Mouse (Mus musculus) forebrain, embryonic 11.5 days (tissue): Measurements from ENCODE around the gene E130308A19Rik. TPM values are rescaled to one million over a fixed set of nuclear protein-coding genes. Genes with fewer than 3 reads are reported as not detected.

Experiments used
- ATAC-seq: fragments of 200-750 bp; cut with Nextera tagmentation; replicated peaks from 2 replicates; pipeline ENCODE4 v1.8.0; 2017; ENCODE audit warnings: moderate TSS enrichment; ENCODE audit not compliant: low FRiP score
- DNase-seq: peaks from one replicate; pipeline ENCODE4 v3.0.0-alpha.2; 2017; ENCODE audit warnings: low spot score
- H3K27ac ChIP-seq: fragments of 300-500 bp; sonication (generic); 2 replicates; pipeline ENCODE4 v1.5.1; 2014; ENCODE audit warnings: low read depth, low read length
- H3K27me3 ChIP-seq: fragments of 300-500 bp; sonication (generic); 2 replicates; pipeline ENCODE4 v1.6.1; 2014; ENCODE audit warnings: mild to moderate bottlenecking, low read length, mixed read lengths; ENCODE audit not compliant: control insufficient read depth, insufficient read depth
- H3K36me3 ChIP-seq: fragments of 300-500 bp; sonication (generic); 2 replicates; pipeline ENCODE4 v1.6.1; 2014; ENCODE audit warnings: mild to moderate bottlenecking, low read length, moderate library complexity, mixed read lengths; ENCODE audit not compliant: control insufficient read depth, insufficient read depth
- H3K4me1 ChIP-seq: fragments of 300-500 bp; sonication (generic); replicated peaks from 2 replicates; pipeline ENCODE4 v1.6.1; 2014; ENCODE audit warnings: low read length, mixed read lengths; ENCODE audit not compliant: control insufficient read depth, insufficient read depth
- H3K4me2 ChIP-seq: fragments of 300-500 bp; sonication (generic); 2 replicates; pipeline ENCODE4 v1.6.1; 2014; ENCODE audit warnings: low read depth, mild to moderate bottlenecking, low read length, moderate library complexity, mixed read lengths; ENCODE audit not compliant: severe bottlenecking
- H3K4me3 ChIP-seq: fragments of 300-500 bp; sonication (generic); 2 replicates; pipeline ENCODE4 v1.5.1; 2014; ENCODE audit warnings: low read depth, low read length
- H3K9ac ChIP-seq: fragments of 300-500 bp; sonication (generic); 2 replicates; pipeline ENCODE4 v1.6.1; 2014; ENCODE audit warnings: low read length
- H3K9me3 ChIP-seq: fragments of 300-500 bp; sonication (generic); 2 replicates; pipeline ENCODE4 v1.6.1; 2016; ENCODE audit warnings: low read length, mixed read lengths; ENCODE audit not compliant: control insufficient read depth
- WGBS: fragments of 180-500 bp; shearing (Covaris S2); extraction: QIAGEN DNeasy Blood & Tissue Kit; methylation state at CpG from one replicate; pipeline ENCODE4 v1.1.7; 2014; 5-methylcytosine and 5-hydroxymethylcytosine counted together
- polyA plus RNA-seq: library from polyadenylated mRNA; unstranded; fragments of >200 nt; fragmentation: Nextera tagmentation; extraction: Ambion mirVana; gene quantifications from 2 replicates; pipeline ENCODE4 v1.2.1, GENCODE M21; 2014

Gene E130308A19Rik
- polyA plus RNA-seq, 1 experiment from 2014 or later: 53.7 TPM

GRCm38 (mm10) chr4:59594614-59595013 lies 31.4 kb upstream of the E130308A19Rik start:
- Histone ChIP-seq H3K9ac (no peak overlapping the region), H3K27ac (no peak overlapping the region), H3K4me1 (no peaks in the 10 kb centered on the region), H3K4me3 (no peak overlapping the region), H3K27me3 (no peaks in the 10 kb centered on the region), H3K4me2 (no peak overlapping the region), H3K36me3 (no peaks in the 10 kb centered on the region), H3K9me3 (no peaks in the 10 kb centered on the region)
- ATAC-seq (no peak), DNase-seq (no peak)
- WGBS: 75% methylated on average over 2 of the region's 2 CpGs

- Histone ChIP-seq H3K9ac (no peak overlapping the region), H3K36me3 (no peaks in the 10 kb centered on the region), H3K4me1 (no peaks in the 10 kb centered on the region), H3K4me2 (no peak overlapping the region), H3K4me3 (no peak overlapping the region), H3K9me3 (no peaks in the 10 kb centered on the region), H3K27ac (no peak overlapping the region), H3K27me3 (no peaks in the 10 kb centered on the region)
- ATAC-seq (no peak), DNase-seq (no peak)
- WGBS: 93% methylated on average over 2 of the region's 2 CpGs
These were observed 29.5 kb upstream of the E130308A19Rik start for GRCm38 (mm10) chr4:59596556-59596955.

- no peaks in the 10 kb centered on the region for H3K9me3 ChIP-seq
- H3K4me3 ChIP-seq: no peak overlapping the region
- no peak overlapping the region for H3K27ac ChIP-seq
- DNase-seq (no peak), ATAC-seq (no peak)
- no peaks in the 10 kb centered on the region for H3K36me3 ChIP-seq
- no peaks in the 10 kb centered on the region for H3K27me3 ChIP-seq
- WGBS: 86% methylated on average over 4 of the region's 4 CpGs
- H3K4me1 ChIP-seq: no peaks in the 10 kb centered on the region
- H3K9ac ChIP-seq: no peak overlapping the region
- H3K4me2 ChIP-seq: no peak overlapping the region
These were observed 23.3 kb upstream of the E130308A19Rik start for GRCm38 (mm10) chr4:59602704-59603103.

- DNase-seq: no peak
- no peaks in the 10 kb centered on the region for H3K9me3 ChIP-seq
- no peaks in the 10 kb centered on the region for H3K27me3 ChIP-seq
- 83% methylated on average over 3 of the region's 3 CpGs for WGBS
- no peak overlapping the region for H3K4me3 ChIP-seq
- no peaks in the 10 kb centered on the region for H3K4me1 ChIP-seq
- ATAC-seq: no peak
- H3K36me3 ChIP-seq: no peaks in the 10 kb centered on the region
- H3K4me2 ChIP-seq: no peak overlapping the region
- no peak overlapping the region for H3K27ac ChIP-seq
- no peak overlapping the region for H3K9ac ChIP-seq
These were observed 21.1 kb upstream of the E130308A19Rik start for GRCm38 (mm10) chr4:59604892-59605291.

- Histone ChIP-seq H3K4me2 (no peak overlapping the region), H3K4me3 (no peak overlapping the region), H3K9ac (no peak overlapping the region), H3K27me3 (no peaks in the 10 kb centered on the region), H3K27ac (no peak overlapping the region), H3K4me1 (no peaks in the 10 kb centered on the region), H3K36me3 (no peaks in the 10 kb centered on the region), H3K9me3 (no peaks in the 10 kb centered on the region)
- ATAC-seq (no peak), DNase-seq (no peak)
- 90% methylated on average over 3 of the region's 3 CpGs for WGBS
These were observed 20.5 kb upstream of the E130308A19Rik start for GRCm38 (mm10) chr4:59605501-59605900.

GRCm38 (mm10) chr4:59610411-59610810 lies 15.6 kb upstream of the E130308A19Rik start:
- Histone ChIP-seq H3K9me3 (no peaks in the 10 kb centered on the region), H3K27ac (no peak overlapping the region), H3K9ac (no peak overlapping the region), H3K4me2 (no peak overlapping the region), H3K36me3 (no peaks in the 10 kb centered on the region), H3K4me1 (no peaks in the 10 kb centered on the region), H3K4me3 (no peak overlapping the region), H3K27me3 (no peaks in the 10 kb centered on the region)
- ATAC-seq (no peak), DNase-seq (no peak)
- 89% methylated on average over 3 of the region's 3 CpGs for WGBS

GRCm38 (mm10) chr4:59614986-59615385 lies 11.0 kb upstream of the E130308A19Rik start:
- WGBS: 57% methylated on average over 1 of the region's 1 CpGs
- no peak for DNase-seq
- Histone ChIP-seq H3K27me3 (no peaks in the 10 kb centered on the region), H3K36me3 (no peaks in the 10 kb centered on the region), H3K4me3 (no peak overlapping the region), H3K27ac (no peak overlapping the region), H3K4me1 (no peaks in the 10 kb centered on the region), H3K9me3 (no peaks in the 10 kb centered on the region), H3K4me2 (no peak overlapping the region), H3K9ac (no peak overlapping the region)
- ATAC-seq: no peak

- H3K4me1 ChIP-seq: no peaks in the 10 kb centered on the region
- no peaks in the 10 kb centered on the region for H3K36me3 ChIP-seq
- no peaks in the 10 kb centered on the region for H3K9me3 ChIP-seq
- H3K4me3 ChIP-seq: no peak overlapping the region
- ATAC-seq (no peak), DNase-seq (no peak)
- H3K27ac ChIP-seq: no peak overlapping the region
- no peak overlapping the region for H3K4me2 ChIP-seq
- H3K27me3 ChIP-seq: no peaks in the 10 kb centered on the region
- no peak overlapping the region for H3K9ac ChIP-seq
- WGBS: 89% methylated on average over 5 of the region's 5 CpGs
These were observed 6.3 kb upstream of the E130308A19Rik start for GRCm38 (mm10) chr4:59619611-59620245.

GRCm38 (mm10) chr4:59625676-59625997 lies 374 bp upstream of the E130308A19Rik start:
- DNase-seq: no peak
- Histone ChIP-seq H3K4me3 (peak overlapping the region; percentile 96), H3K9me3 (no peaks in the 10 kb centered on the region), H3K36me3 (no peaks in the 10 kb centered on the region), H3K4me2 (peak overlapping the region; percentile 74), H3K27me3 (no peaks in the 10 kb centered on the region), H3K9ac (peak overlapping the region; percentile 93), H3K27ac (no peak overlapping the region), H3K4me1 (peaks cover 14% of the 10 kb centered on the region)
- no peak for ATAC-seq
- WGBS: under 1% methylated on average over 18 of the region's 18 CpGs
